Mouse (Mus musculus) CD4-positive, CD25-positive, alpha-beta regulatory T cell, adult 9 weeks (primary cell): ENCODE measurements around the gene Mis18a. TPM values are rescaled to one million over a fixed set of nuclear protein-coding genes. Genes with fewer than 3 reads are reported as not detected.

Experiments used
- polyA plus RNA-seq: library from polyadenylated mRNA; unstranded; fragments of 100-300 nt; shearing (Covaris generic); gene quantifications from one replicate; pipeline ENCODE4 v1.2.1, GENCODE M21; 2017

Gene Mis18a
- polyA plus RNA-seq = 64.1 TPM

DNA sequence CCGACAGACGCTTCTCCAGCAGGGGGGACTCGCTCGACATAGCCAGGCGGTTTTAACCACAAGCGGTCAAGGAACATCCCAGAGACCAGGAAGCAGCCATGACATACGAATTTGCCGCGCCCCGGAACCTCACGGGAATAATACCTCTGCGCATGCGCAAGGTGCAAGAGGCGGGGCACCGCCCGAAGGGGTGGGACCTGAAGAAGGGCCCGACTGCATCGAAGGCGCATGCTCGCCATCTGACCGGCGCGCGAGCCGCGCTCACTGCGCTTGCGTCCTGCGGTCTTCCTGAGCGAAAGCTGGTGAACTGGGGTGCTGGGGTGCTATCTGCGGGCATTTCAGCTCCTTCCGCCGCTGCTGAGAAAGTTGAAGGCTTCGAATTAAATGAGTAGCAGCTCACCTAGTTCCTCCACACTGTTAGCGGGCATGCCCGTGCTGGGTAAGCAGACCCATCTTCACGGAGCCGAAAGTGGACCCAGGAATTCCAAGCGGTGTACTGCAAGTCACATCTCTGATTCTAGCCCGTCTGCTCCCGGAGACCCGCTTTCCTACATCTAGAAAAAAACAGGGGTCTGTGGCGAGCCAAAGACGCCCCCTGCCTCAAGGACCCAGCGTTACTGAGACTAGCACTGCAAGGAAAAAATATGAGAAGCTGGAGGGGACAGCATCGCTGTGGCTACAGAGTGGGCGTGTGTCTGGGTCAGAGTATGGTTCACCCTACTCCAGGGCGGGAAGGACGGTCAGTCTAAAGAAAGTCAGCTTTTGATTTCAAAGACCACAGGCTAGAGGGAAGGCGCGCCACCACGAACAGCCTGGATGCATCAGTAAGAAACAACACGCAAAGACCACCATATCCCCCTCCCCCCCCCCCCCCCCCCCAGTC, at the start of gene Mis18a:
TSS of gene Mis18a (minus strand) at position 172 of the 883 bp plus-strand sequence.

DNA sequence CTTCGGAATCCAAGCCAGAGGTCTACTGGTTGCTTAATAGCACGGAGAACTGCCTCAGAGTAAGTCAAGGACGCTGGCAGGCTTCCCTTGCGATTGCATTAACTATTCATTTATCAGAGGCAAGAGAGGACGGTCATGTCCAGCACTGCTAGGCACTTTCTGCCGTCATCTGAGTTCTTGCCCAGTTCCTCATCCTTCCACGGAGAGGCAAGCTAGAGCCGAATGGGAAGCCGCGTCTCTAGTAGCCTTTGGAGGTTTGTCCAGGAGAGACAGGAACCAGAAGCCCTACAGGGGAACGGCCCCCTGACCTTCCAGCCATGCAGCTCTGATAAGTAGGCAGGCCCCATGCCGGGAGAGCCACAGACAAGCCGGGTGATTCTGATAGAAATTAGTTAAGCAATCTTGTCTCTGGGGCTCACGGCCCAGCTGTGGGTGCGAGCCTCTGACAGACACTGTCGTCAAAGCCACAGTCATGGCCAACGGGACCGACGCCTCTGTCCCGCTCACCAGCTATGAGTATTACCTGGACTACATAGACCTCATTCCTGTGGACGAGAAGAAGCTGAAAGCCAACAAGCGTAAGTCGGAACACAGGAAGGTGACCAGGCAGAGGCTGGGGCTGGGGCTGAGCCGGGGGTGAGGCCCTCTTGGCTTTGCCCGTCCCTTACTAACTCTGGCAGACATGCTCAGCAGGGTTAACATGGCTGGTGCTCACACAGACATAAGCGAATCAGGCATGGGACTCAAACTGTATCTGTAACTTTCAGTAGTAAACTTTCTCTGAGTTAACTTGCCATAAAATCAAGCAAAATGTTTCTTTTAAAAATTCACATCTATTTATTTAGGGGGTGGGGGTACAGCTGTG, 11.1 kb upstream of the Mis18a start, which contains the start of gene Mrap:
TSS of gene Mrap (plus strand) at position 116 of the 865 bp plus-strand sequence.

Other genes with a start within 250 kb of the Mis18a start
- gene Mrap, start 10.8 kb upstream of the Mis18a start, polyA plus RNA-seq = not detected
- 21.3 TPM for gene Urb1, start 83.0 kb upstream of the Mis18a start, polyA plus RNA-seq
- not detected for gene Eva1c, start 99.3 kb upstream of the Mis18a start, polyA plus RNA-seq
- gene Cfap298, start 207.7 kb upstream of the Mis18a start, polyA plus RNA-seq = 37.7 TPM